ENCODE assay signal across 26 mouse cellular contexts in genomic region chr11:61478788-61479187, GRCm38 (mm10). TPM values are rescaled to one million over a fixed set of nuclear protein-coding genes. Genes with fewer than 3 reads are reported as not detected.
"Had no signal": no experiment of that assay in that cellular context is flagged by ENCODE, and none has a peak within 500 bp of the region (broad histone marks: within the 10 kb centered on the region; RNA-seq: fewer than 3 reads in every experiment).

No protein-coding gene starts in this region.

- H3K36me3 ChIP-seq: heart, embryonic 10.5 days; heart, embryonic 12.5 days; hindbrain, embryonic 10.5 days; hindbrain, embryonic 12.5 days; intestine, embryonic 15.5 days; limb, embryonic 12.5 days; liver, embryonic 13.5 days; liver, embryonic 15.5 days had no signal

- H3K9ac ChIP-seq: heart, embryonic 12.5 days; hindbrain, embryonic 12.5 days; hindbrain, embryonic 14.5 days; intestine, embryonic 15.5 days; limb, embryonic 12.5 days; liver, embryonic 13.5 days; liver, embryonic 15.5 days had no signal

- DNase-seq: gastrocnemius, adult 2 months; gastrocnemius, postnatal 10 days; gastrocnemius, postnatal 25 days; heart, adult 2 months; heart, postnatal 10 days; heart, postnatal 4 days; kidney, adult 18-20 months; kidney, adult 8-10 months; kidney, postnatal 10 days; kidney, postnatal 25 days; layer of hippocampus, adult 9-11 months; layer of hippocampus, postnatal 36 days; left cerebral cortex, postnatal 4 days; liver; liver, embryonic 13.5 days had no signal

- H3K4me2 ChIP-seq: heart, embryonic 12.5 days; hindbrain, embryonic 12.5 days; hindbrain, embryonic 14.5 days; intestine, embryonic 15.5 days; limb, embryonic 12.5 days; liver, embryonic 11.5 days; liver, embryonic 13.5 days; liver, embryonic 15.5 days had no signal

- H3K4me3 ChIP-seq: gastrocnemius, adult 2 months; heart, adult 2 months; heart, embryonic 10.5 days; heart, embryonic 12.5 days; hindbrain, embryonic 10.5 days; hindbrain, embryonic 12.5 days; intestine, embryonic 15.5 days; limb, embryonic 12.5 days; liver, embryonic 13.5 days; liver, embryonic 15.5 days had no signal

- H3K27ac ChIP-seq: gastrocnemius, adult 2 months; heart, adult 2 months; hindbrain, embryonic 12.5 days; hindbrain, embryonic 14.5 days; intestine, embryonic 15.5 days; limb, embryonic 12.5 days; liver, embryonic 13.5 days; liver, embryonic 15.5 days had no signal

- H3K27me3 ChIP-seq: heart, embryonic 12.5 days; hindbrain, embryonic 12.5 days; intestine, embryonic 15.5 days; limb, embryonic 12.5 days; liver, embryonic 13.5 days; liver, embryonic 15.5 days had no signal

- H3K4me1 ChIP-seq: liver, embryonic 13.5 days; liver, embryonic 15.5 days had no signal

- H3K9me3 ChIP-seq: heart, embryonic 10.5 days; heart, embryonic 12.5 days; hindbrain, embryonic 10.5 days; hindbrain, embryonic 12.5 days; intestine, embryonic 15.5 days; limb, embryonic 12.5 days; liver, embryonic 13.5 days; liver, embryonic 15.5 days had no signal

RNA-seq across cellular contexts. Expression of gene Mfap4, which starts 6.4 kb away (rescaled TPM):
- total RNA-seq: granulocyte monocyte progenitor cell, adult 5-6 weeks had no signal
- polyA plus RNA-seq: inflammation-experienced regulatory T-cells, adult 6 months had no signal

RNA-seq across cellular contexts. Expression of gene Rnf112, which starts 24.9 kb away (rescaled TPM):
- total RNA-seq: granulocyte monocyte progenitor cell, adult 5-6 weeks had no signal
- polyA plus RNA-seq: inflammation-experienced regulatory T-cells, adult 6 months had no signal

RNA-seq across cellular contexts. Expression of gene B9d1, which starts 26.2 kb away (rescaled TPM):
- total RNA-seq: granulocyte monocyte progenitor cell, adult 5-6 weeks had no signal
